Mouse (Mus musculus) spleen, postnatal 4 days (tissue): ENCODE data around the gene Elp1.

Experiments
- DNase-seq, 2 experiments: peaks; one replicate each; pipeline ENCODE4 v3.0.0; 2022; ENCODE audit warnings: low spot score in 2 of 2

Elp1 gene

GRCm38 (mm10) chr4:56713155-56713554, 89.0 kb downstream of the Elp1 start:
- no peak for DNase-seq

GRCm38 (mm10) chr4:56702234-56702633, 99.9 kb downstream of the Elp1 start:
- DNase-seq = no peak
